Mouse (Mus musculus): Measurements from ENCODE around the gene Adck1.
"Not testable (repeated sequence)": the region's sequence is repeated elsewhere in the genome, so short reads cannot be mapped to it uniquely, and the experiment has no call there.

Adck1 gene

DNA sequence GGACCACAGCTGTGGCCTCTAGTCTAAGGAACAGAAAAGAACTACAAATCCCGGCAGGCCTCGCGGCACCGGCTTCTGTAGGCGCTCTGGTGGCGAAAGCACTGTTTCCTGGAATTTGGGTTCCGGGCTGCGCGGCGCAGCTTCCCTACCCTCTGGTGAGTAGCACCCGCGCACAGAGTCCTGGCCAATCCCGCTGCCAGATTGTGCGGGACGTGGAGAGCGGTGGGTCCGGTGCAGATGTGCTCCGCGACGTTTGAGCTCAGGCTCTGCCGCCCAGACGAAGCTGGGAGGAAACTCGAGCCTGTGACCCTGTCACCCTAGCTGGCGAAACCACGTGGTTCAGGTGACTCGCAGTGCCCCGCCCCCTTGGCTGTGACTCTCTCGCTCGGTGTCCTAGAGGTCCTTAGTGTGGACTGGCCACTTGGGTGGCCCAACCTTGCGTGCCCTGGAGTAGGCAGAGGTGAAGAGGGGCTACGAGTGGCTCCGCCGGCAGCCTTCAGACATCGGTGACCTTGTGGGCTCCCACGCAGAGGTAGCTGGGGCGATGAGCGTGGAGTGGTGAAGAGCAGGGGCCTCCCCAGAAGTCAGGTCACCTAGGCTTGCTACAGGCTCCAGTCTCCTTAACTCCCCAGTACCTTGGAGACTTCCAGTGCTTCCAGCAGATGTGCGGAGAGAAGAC lies at the start of gene Adck1:
Gene Adck1, plus strand, starts transcription at position 114 of the 679 bp plus-strand sequence.
- DNase-seq (ENCODE audit: low spot score): peak; percentile 77

GRCm38 (mm10) chr12:88314556-88314955 lies 45.8 kb upstream of the Adck1 start:
- no peak for DNase-seq (ENCODE audit: low spot score)

DNA sequence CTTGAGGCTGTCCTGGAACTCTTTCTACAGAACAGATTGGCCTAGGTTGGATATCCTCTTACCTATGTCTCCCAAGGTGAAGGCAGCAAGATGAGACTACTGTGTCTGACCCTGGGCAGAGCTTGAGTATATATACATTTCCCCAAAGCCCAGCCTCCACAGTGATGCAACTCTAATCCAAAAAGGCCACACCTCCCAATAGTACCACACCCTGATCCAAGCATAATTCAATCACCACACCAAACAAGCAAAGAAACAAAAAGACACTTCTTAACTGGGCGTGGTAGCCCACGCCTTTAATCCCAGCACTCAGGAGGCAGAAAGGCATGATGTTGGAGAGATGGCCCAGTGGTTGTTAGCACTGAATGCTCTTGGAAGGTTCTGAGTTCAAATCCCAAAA lies 36.4 kb upstream of the Adck1 start, which contains the start of gene Gm5039:
Gene Gm5039, minus strand, starts transcription at position 101 of the 400 bp plus-strand sequence.
- DNase-seq (ENCODE audit: low spot score): not testable (repeated sequence)

GRCm38 (mm10) chr12:88336662-88337413 lies 23.5 kb upstream of the Adck1 start:
- not testable (repeated sequence) for DNase-seq (ENCODE audit: low spot score)

GRCm38 (mm10) chr12:88341286-88341685 lies 19.1 kb upstream of the Adck1 start:
- DNase-seq (ENCODE audit: low spot score): not testable (repeated sequence)

- no peak for DNase-seq (ENCODE audit: low spot score)
Measured at GRCm38 (mm10) chr12:88354182-88354702, 6.1 kb upstream of the Adck1 start.

- no peak for DNase-seq (ENCODE audit: low spot score)
Measured at GRCm38 (mm10) chr12:88361120-88361445, 729 bp downstream of the Adck1 start.

- DNase-seq (ENCODE audit: low spot score): no peak
Measured at GRCm38 (mm10) chr12:88367673-88368072, 7.3 kb downstream of the Adck1 start.

GRCm38 (mm10) chr12:88368618-88369017 lies 8.3 kb downstream of the Adck1 start:
- DNase-seq (ENCODE audit: low spot score): no peak

GRCm38 (mm10) chr12:88369690-88370089 lies 9.3 kb downstream of the Adck1 start:
- DNase-seq (ENCODE audit: low spot score): not testable (repeated sequence)

DNA sequence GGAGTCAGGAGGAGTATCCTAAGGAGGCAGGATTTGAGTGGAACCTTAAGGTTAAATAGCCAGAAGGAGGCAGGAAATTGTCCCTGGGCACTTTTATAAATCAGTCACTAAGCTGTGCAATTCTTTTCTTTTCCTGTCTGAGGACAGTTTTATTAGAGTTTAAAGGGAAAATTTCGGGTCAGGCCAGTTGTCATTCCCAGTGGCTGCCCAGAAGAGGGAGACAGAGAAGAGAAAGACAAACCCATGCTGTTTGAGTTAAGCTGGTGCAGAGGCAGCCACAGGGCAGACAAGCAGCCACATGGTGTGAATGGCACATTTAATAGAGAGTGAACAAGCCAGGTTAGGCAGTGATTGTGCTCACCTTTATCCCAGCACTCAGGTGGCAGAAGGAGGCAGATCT lies 10.0 kb downstream of the Adck1 start:
- DNase-seq (ENCODE audit: low spot score): not testable (repeated sequence)

DNA sequence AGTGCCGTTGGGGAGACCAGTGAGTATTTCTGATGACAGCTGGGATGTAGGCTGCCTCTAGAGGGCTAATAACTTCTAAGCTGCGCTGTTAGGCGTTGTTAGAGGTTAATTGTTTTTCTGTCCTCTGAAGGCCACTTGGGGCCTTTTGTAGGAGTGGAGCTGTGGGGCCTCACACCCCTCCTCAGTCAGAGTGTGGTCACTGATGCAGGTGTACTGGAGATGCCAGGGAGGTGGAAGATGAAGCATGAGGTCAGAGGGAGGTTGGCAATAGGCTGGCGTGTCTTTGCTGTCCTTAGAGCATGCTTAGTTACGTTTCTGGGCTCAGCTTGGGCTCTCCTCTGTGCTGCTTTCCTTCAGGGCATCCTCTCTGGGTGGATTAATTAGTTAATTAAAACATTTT lies 11.7 kb downstream of the Adck1 start:
- no peak for DNase-seq (ENCODE audit: low spot score)

- DNase-seq (ENCODE audit: low spot score): no peak
Measured at GRCm38 (mm10) chr12:88376820-88377219, 16.5 kb downstream of the Adck1 start.

- DNase-seq (ENCODE audit: low spot score): no peak
Measured at GRCm38 (mm10) chr12:88378256-88378655, 17.9 kb downstream of the Adck1 start.

- DNase-seq (ENCODE audit: low spot score): no peak
Measured at GRCm38 (mm10) chr12:88388832-88389231, 28.5 kb downstream of the Adck1 start.

DNA sequence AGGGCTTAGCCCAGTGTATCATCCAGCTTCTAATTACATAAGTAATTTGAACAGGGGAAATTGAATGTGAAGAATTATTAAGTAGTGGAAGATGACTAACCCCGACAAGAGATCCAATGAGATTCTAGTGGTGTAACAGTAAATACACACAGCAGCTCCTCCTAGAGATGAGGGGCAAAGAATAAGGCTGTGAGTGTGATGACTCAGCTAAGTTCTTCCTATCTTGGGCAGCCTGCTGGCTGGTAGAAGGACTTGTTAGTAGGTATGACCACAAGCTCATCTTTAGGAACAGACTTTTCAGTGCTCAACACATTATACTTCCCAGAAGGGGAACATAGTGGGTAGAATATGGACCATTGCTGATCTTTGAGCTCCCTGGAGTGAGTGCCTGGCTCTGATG lies 38.3 kb downstream of the Adck1 start:
- peak; percentile 23 for DNase-seq (ENCODE audit: low spot score)

DNA sequence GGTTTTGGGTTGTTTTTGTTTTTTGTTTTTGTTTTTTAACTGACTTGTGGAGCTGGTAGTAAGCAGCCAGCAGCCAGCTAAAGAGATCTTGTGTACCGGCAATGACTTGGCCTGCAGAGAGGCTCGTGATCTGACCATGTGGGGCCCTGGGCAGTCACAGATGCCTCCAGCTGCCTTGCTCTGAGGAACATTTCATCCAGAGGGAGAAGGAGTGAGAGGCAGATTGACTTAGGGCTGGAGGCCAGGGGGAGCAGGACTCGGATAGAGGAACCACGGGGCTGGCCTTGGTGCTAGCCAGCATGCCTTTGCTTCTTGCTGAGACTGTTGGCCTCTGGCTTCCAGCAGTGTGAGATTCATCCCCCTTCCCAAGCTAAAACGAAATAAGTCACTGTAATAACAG lies 43.2 kb downstream of the Adck1 start:
- no peak for DNase-seq (ENCODE audit: low spot score)

DNA sequence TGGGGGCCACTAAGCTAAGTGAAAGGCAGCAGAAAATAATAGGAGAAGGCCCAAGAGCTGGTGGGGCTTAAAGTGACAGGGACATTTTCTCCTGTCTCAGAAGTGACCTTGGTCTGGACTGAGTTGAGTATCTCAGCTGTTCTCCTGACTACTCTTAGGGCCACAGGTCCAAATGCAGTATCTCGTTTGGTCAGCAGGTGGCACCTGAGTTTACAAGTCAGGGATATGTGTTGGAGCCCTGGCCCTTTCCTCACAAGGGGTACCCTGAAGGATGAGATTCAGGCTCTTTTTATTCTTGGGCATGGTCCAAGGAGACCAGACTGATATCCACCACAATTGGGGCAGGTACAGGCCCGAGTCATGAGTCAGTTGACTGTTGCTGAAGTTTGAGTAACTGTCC lies 44.8 kb downstream of the Adck1 start:
- peak; percentile 22 for DNase-seq (ENCODE audit: low spot score)

DNA sequence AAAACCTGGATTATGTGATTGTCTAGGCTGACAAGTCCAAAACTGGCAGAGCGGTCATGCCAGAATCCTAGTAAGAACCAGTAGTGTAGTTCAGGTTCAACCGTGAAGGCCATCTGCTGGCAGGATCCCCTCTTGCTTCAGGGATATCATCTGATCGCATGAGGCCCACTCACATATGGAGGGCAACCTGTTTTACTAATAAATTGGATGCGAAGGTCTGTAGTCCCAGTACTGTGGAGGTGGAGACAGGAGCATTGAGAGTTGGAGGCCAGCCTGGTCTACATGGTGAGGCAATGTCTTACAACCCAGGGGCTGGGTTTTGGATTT lies 47.6 kb downstream of the Adck1 start:
- no peak for DNase-seq (ENCODE audit: low spot score)

- DNase-seq (ENCODE audit: low spot score): no peak
Measured at GRCm38 (mm10) chr12:88408323-88409047, 48.1 kb downstream of the Adck1 start.

DNA sequence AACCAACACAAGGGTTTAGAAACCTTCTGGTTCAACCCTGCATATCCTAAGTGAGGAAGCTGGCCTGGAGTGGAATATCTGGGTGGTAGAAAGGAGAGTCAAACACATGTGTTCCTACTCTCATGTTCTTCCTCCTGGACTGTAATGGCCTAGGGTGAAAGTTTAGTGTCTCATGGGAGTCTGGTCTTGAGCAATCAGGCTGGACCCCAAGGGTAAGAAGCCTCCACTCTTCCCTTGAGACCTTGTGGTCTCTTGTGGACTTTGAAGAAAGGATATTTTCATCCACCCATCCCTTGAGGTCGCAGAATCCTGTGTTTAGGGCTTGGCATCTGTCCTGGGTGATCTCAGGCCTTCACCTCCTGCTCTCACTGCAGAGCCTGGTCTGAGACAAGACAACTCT lies 52.9 kb downstream of the Adck1 start:
- no peak for DNase-seq (ENCODE audit: low spot score)

DNA sequence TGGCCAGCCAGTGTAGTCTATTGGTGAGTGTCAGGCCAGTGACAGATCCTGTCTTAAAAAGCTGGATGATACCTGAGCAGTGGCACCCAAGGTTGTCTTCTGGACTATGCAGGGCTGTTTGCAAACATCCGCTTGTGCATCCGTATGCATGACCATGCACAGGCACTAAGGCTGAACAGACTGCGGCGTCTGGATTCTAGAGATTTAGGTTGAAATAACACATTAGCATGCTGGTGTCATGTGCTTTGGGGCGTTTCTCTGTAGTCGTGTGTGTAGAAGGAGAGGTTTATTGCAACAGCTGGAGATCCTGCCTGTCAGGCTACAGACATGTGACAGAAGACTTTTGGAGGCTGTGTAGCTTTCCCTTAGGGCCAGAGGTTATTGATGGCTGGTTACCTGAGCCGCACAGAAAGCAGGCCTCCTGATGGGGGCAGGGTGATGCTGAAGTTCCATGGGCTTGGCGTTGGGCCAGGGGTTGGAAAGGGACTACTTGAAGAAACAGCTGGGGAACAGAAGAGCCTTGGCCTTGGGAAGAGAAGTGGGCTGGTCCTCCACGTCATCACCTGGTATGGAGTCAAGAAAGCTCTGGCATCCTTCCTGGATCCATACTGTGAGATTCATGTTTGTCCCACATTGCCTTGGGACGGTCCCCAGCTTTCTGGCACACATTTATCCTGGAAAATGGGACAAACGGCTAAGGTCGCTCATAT lies 59.7 kb downstream of the Adck1 start:
- DNase-seq (ENCODE audit: low spot score): no peak
